Mouse (Mus musculus) mesoderm, embryonic 11.5 days (tissue): ENCODE results near the gene Perm1.

ENCODE experiments used
- DNase-seq: peaks from one replicate; pipeline ENCODE4 v3.0.0-alpha.2; 2012; ENCODE audit warnings: low read depth, low spot score

Gene Perm1

GRCm38 (mm10) chr4:156249567-156249966, 33.9 kb downstream of the Perm1 start:
- DNase-seq, result no peak

GRCm38 (mm10) chr4:156251081-156251480, 35.4 kb downstream of the Perm1 start:
- DNase-seq, result no peak

DNA sequence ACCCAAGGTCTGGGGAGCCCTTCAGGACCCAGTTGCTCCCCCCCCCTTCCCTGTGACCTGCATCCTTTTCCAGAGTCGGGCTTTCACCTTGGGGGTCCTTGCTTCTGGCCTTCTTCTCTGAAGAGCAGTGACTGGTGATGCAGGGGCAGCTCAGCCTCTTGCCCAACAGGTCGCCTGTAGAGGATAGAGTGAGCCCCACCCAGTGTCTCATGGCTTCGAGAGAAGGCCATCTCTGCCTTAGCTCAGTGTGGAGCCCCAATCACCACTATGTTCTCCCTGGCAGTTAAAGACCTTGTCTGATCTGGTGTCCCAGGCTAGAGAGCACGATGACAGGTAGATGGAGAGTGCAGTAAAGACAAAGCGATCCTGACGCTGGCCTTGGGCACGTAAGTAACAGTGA, 36.5 kb downstream of the Perm1 start:
- no peak for DNase-seq

DNA sequence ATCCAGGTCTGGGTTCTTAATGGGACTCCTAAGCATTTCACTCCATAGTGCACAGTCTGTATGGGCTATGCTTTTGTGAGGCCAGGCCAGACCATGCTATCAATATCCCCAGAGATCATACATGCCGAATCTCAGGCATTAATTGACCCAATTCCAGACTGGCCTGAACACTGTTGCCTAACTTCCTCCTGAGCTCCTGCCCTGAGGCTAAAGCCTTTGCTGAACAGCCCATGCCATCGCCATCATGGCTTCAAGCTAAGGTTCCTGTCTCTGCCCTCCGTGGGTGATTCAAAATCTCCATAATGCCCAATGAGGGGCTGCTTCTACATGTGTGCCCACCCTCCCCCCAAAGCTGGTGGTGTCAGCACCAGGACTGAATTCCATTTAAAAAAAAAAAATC, 37.0 kb downstream of the Perm1 start:
- no peak for DNase-seq

- no peak for DNase-seq
Measured at GRCm38 (mm10) chr4:156253043-156253442, 37.4 kb downstream of the Perm1 start.

DNA sequence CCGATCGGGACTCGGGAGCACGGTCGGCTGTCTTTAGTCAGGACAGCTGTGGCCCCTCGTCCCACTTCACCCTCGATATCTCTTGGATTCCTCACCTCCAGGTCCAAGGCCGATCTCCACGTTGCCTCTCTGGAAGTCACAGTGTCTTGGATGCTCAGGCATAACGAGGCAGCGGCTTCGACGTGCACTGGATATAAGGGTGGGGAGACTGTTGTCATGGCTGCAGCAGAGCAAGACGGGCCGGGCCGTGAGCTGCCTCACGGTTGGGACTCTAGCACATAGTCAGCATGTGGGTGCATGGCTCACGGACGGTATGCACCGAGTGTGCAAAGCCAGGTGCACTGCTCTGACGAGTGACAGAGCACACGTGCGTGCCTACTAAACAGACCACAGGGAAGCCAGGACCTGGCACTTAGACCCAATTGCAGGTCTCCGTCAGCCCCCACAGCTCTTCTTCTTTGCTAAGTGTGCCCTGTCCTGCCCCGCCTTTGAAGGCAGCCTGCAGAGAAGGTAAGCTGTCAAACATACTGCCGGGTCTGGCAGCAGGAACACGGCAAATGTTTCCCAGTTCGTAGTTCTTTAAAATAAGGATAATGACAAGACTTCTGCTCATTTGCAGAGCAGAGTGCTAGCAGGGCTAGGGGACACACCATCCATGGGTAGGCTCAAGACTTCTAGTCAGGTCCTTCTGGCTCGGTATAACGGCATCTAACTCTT, 38.9 kb downstream of the Perm1 start:
- DNase-seq, result no peak

DNA sequence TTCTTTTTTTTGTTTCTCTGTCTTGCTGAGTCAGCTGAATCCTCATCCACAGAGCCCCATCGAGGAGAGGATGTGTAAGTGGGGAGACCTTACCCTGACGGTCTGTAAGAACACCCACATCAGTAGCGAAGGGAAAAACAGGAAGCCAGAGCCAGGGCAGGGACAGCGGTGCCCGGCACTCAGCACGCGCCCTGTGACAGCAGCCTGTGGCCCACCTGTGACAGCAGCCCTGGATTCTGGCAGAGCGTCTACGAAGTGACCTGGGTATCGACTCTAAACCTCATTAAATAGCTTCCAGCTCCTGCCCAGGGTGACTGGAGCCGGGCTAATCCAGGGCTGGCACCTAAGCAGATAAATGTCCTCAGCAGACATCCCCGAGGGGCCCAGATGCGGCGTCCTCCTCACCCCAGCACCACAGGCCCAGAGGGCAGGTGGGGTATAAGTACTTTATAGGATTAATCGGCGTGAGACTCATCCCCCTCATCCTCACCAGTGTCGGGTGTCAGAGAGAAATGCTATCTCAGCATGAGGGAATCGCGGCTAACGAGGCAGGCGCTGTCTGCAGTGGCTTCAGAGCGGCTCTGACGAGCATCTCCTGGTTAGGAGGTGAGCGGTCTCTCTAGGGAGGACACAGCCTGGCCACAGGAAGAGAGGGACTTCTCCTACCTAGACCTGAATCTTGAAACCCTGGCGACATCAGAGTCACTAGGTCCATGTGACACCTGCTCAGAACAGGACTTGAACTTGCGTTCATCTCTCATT, 39.6 kb downstream of the Perm1 start, which contains the start of gene Samd11:
TSS of gene Samd11 (minus strand) at position 580 of the 762 bp plus-strand sequence.
- DNase-seq, result no peak
